Mouse (Mus musculus) lung, adult 2 months (tissue): Measurements from ENCODE around the gene Rhbdd1. TPM values are rescaled to one million over a fixed set of nuclear protein-coding genes. Genes with fewer than 3 reads are reported as not detected.
A peak's percentile ranks its signal among the peaks of the same experiment; 100 is the strongest.

Experiments used
- DNase-seq: peaks from one replicate; pipeline ENCODE4 v3.0.0; 2022
- H3K4me1 ChIP-seq: fragments of 200-500 bp; 2 replicates; pipeline ENCODE4 v1.6.1; 2011; ENCODE audit warnings: low read length; ENCODE audit not compliant: control insufficient read depth, insufficient read depth
- H3K4me3 ChIP-seq: fragments of 200-500 bp; replicated peaks from 2 replicates; pipeline ENCODE3; 2011; ENCODE audit warnings: low read depth, mild to moderate bottlenecking, control low read depth, low read length; ENCODE audit errors: extremely low read depth
- CTCF ChIP-seq: fragments of 200-500 bp; IDR thresholded peaks from 2 replicates; pipeline ENCODE4 v1.5.1; 2011; ENCODE audit warnings: mild to moderate bottlenecking, low read length, control low read depth; ENCODE audit not compliant: insufficient read depth
- POLR2A ChIP-seq: fragments of 200-500 bp; IDR thresholded peaks from 2 replicates; pipeline ENCODE4 v1.6.1; 2011; ENCODE audit warnings: low read depth, mild to moderate bottlenecking, control low read depth, low read length, borderline replicate concordance; ENCODE audit errors: extremely low read depth
- WGBS: fragments of 180-500 bp; shearing (Covaris S2); methylation state at CpG from one replicate; pipeline ENCODE4 v1.1.7; 2018; 5-methylcytosine and 5-hydroxymethylcytosine counted together
- polyA plus RNA-seq: library from polyadenylated mRNA; depleted of rRNA; stranded (reverse); fragments of >200 nt; gene quantifications from 2 replicates; pipeline ENCODE4 v1.2.3, GENCODE M21; 2012

Rhbdd1 gene
- polyA plus RNA-seq, 1 experiment: 16.3 TPM

GRCm38 (mm10) chr1:82290723-82291150 lies 25.5 kb upstream of the Rhbdd1 start:
- TF ChIP-seq POLR2A: peak; percentile 83; the same call in 1 of the 2 replicates
- TF ChIP-seq CTCF: no peak
- under 1% methylated on average over 31 of the region's 31 CpGs for WGBS
- Histone ChIP-seq H3K4me3 (peak overlapping the region; percentile 91), H3K4me1 (peaks cover 20% of the 10 kb centered on the region)
- peak; percentile 78 for DNase-seq

DNA sequence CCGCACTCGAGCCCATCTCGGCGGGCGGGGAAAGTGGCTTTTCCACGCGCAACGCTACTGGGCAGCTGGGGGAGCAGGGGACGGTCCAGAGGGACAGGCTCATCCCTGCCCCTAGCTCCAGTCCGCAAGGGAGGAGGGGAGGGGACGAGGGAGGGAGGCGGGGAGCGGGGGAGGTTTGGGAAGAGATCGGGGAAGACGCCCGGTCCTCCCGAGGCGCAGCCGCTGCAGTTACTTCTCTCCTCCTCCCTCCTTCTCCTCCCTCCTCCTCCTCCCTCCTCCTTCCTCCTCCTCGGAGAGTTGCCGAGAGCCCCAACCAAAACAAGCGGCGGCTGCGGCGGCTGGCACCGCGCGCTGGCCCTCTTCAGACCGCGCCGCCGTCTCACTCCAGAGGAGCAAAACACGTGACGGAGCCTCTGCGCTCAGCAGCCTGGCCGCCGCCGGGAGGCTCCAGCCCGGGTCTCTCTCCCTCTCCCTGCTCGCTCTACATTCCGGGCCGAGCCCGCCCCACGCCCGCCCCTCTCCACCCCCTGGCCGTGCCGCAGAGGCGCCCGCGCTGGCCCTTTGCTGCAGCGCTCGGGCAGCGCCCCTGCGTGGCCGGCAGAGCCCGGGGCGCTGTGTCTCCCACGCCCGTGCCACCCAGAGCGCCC lies 25.0 kb upstream of the Rhbdd1 start, which contains the start of gene Irs1:
TSS of gene Irs1 (minus strand) at position 266 of the 647 bp plus-strand sequence.
- TF ChIP-seq POLR2A (peak; percentile 60; the same call in 1 of the 2 replicates), CTCF (no peak)
- peak; percentile 86 for DNase-seq
- H3K4me1 ChIP-seq: peaks cover 20% of the 10 kb centered on the region
- H3K4me3 ChIP-seq: peak within 1 kb of the TSS; percentile 91
- WGBS: under 1% methylated on average over 49 of the region's 60 CpGs

DNA sequence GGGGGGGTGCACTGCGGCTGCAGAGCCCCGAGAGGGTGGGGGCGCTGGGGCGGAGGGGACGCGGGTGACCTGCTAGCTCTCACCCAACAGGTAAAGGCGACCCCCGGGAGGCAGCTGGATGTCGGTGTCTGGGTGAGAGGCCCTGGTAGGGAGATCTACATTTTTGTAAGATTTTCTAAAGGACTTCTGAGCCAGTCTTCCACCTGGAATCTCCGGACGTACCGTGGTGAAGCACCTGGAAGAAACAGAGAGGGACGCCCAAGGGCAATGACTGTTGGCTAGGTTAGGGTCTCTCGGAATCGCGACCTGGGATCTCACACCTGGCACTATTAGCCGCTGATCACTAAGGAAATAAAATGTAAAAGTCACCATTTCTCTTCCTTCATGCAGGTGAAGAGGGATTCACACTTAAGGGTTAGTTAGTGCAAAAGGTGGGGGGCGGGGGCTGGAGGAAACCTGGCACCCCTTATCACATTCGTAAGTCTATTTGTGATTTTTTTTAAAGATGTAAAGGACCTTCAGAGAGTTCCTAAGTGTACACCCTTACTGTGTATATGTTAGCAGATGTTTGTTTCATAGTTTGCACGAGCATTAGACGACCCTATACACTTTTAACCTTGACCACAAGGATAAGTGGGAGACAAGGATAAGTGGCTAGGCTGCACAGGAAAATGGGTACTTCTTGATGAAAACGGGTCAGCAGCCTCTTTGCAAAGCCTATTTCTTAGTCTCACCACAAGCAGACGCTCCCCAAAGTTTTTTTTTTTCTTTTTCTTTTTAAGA lies 24.1 kb upstream of the Rhbdd1 start:
- TF ChIP-seq POLR2A (no peak), CTCF (no peak)
- peak overlapping the region; percentile 59 for H3K4me3 ChIP-seq
- 2% methylated on average over 23 of the region's 23 CpGs for WGBS
- H3K4me1 ChIP-seq: peaks cover 16% of the 10 kb centered on the region
- no peak for DNase-seq

- TF ChIP-seq POLR2A (no peak), CTCF (no peak)
- DNase-seq: peak; percentile 45
- Histone ChIP-seq H3K4me3 (peak overlapping the region; percentile 9), H3K4me1 (peaks cover 13% of the 10 kb centered on the region)
- 2% methylated on average over 13 of the region's 13 CpGs for WGBS
Measured at GRCm38 (mm10) chr1:82292771-82293170, 23.5 kb upstream of the Rhbdd1 start.

GRCm38 (mm10) chr1:82294102-82294501 lies 22.1 kb upstream of the Rhbdd1 start:
- TF ChIP-seq CTCF (peak; percentile 23; the same call in 1 of the 2 replicates), POLR2A (no peak)
- DNase-seq: no peak
- WGBS: 10% methylated on average over 6 of the region's 6 CpGs

DNA sequence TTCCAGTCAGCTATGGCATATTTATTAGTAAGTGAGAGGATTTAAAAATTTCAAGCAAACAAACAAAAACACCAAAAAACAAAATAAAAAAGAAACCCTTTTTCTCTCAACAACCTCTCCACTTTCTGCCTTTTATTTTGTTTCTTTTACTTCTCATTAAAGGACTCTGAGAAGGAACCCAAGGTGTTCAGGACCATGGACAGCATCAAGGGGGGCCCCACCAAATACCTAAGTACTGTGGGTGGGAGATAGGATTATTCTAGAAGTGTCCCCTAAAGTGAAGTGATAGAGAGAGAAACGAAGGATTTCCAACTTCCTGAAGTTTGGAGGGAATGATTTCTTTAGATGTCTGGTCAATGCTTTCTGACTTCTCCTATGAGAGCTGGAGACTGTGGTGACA lies 17.7 kb upstream of the Rhbdd1 start:
- TF ChIP-seq CTCF (no peak), POLR2A (no peak)
- 24% methylated on average over 1 of the region's 1 CpGs for WGBS

More at GRCm38 (mm10) chr1:82294102-82294501, 22.1 kb upstream of the Rhbdd1 start:
- peaks cover 8% of the 10 kb centered on the region for H3K4me1 ChIP-seq
- no peak overlapping the region for H3K4me3 ChIP-seq

GRCm38 (mm10) chr1:82304483-82304882 lies 11.8 kb upstream of the Rhbdd1 start:
- DNase-seq: no peak
- WGBS: 54% methylated on average over 3 of the region's 3 CpGs
- Histone ChIP-seq H3K4me1 (no peaks in the 10 kb centered on the region), H3K4me3 (no peak overlapping the region)
- no peak for TF ChIP-seq CTCF
- no peak for TF ChIP-seq POLR2A

More for the DNA sequence above, 17.7 kb upstream of the Rhbdd1 start:
- Histone ChIP-seq H3K4me3 (no peak overlapping the region), H3K4me1 (no peaks in the 10 kb centered on the region)
- no peak for DNase-seq

DNA sequence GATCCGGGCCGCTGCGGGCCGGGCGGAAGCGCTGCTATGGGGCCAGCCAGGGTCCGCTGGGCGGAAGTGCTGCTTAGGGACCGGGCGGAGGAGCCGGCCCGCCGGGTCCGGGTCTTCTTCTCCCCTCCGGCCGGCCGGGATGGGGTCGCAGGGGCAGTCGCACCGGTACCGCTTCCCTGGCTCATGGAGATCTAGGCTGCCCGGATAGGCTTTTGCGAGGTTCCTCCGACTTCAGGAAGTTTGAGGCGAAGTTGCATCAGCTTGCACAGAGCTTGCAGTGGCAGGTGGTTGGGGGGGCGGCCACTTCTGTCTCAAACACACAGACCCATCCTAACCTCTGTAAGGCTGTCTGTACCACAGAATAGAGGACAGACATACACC lies 484 bp downstream of the Rhbdd1 start:
- H3K4me3 ChIP-seq: peak overlapping the region; percentile 67
- H3K4me1 ChIP-seq: peaks cover 3% of the 10 kb centered on the region
- DNase-seq: no peak
- 2% methylated on average over 26 of the region's 26 CpGs for WGBS
- TF ChIP-seq POLR2A (no peak), CTCF (no peak)

- WGBS: 72% methylated on average over 6 of the region's 6 CpGs
- H3K4me1 ChIP-seq: peaks cover 3% of the 10 kb centered on the region
- no peak for TF ChIP-seq POLR2A
- TF ChIP-seq CTCF: no peak
- DNase-seq: no peak
- no peak overlapping the region for H3K4me3 ChIP-seq
Measured at GRCm38 (mm10) chr1:82320456-82320855, 4.2 kb downstream of the Rhbdd1 start.
